Mouse (Mus musculus): ENCODE data around the gene Il12a. TPM values are rescaled to one million over a fixed set of nuclear protein-coding genes. Genes with fewer than 3 reads are reported as not detected.

The Il12a gene
- polyA plus RNA-seq (2012; fragmentation: generic; extraction: Trizol): 0.14 TPM
- long read RNA-seq, experiment 1, partial matches to known transcripts: 0 of 2 reads
- long read RNA-seq, experiment 1, other reads (novel, unspliced or antisense): 1 of 2 reads
- long read RNA-seq, experiment 2: 0 reads

DNA sequence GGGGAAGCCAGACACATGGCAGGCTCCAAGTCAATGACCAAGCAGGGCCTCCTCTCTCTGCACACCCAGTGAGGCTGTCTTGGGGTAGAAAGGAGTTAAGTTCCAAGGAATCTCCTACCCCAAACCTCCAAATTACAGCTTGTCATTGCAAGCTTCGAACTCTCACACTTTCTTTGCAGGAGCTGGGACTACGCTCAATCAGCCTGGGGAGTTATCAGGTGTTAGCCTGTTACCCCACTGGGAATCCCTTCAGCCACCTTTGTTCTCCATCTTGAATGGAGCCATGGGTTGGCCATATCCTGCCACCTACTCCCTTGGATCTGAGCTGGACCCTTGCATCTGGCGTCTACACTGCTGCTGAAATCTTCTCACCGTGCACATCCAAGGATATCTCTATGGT lies at the start of gene Il12a:
Il12a (plus strand) TSS at position 301 of the 400 bp plus-strand sequence.
- Histone ChIP-seq H3K79me3 (ENCODE audit: low read depth) (no peaks in the 10 kb centered on the region), H3ac (ENCODE audit: control insufficient read depth, insufficient read length, low read depth) (no peak within 1 kb of the TSS), H3K4me3 (ENCODE audit: insufficient read depth, poor library complexity, severe bottlenecking) (no peak within 1 kb of the TSS), H3K27me3 (ENCODE audit: control insufficient read depth, insufficient read depth, insufficient read length) (no peaks in the 10 kb centered on the region), H3K79me2 (ENCODE audit: control insufficient read depth, insufficient read depth) (no peaks in the 10 kb centered on the region), H3K36me3 (ENCODE audit: control insufficient read depth, insufficient read depth) (no peaks in the 10 kb centered on the region)
- TF ChIP-seq MYOG (IDR thresholded peaks at IDR 0.05; ENCODE audit: control insufficient read depth, extremely low read depth, insufficient read length): no peak
- TF ChIP-seq USF1 (IDR thresholded peaks at IDR 0.05; ENCODE audit: low read depth): no peak
- no peak for TF ChIP-seq CTCF (IDR thresholded peaks at IDR 0.05; ENCODE audit: control insufficient read depth, insufficient read depth, insufficient read length)
- no peak for TF ChIP-seq MAX (IDR thresholded peaks at IDR 0.05)
- TF ChIP-seq CEBPB (IDR thresholded peaks at IDR 0.05; ENCODE audit: low read depth): no peak
- TF ChIP-seq MYOD1 (IDR thresholded peaks at IDR 0.05; ENCODE audit: control insufficient read depth, insufficient read length, low read depth): no peak
- TF ChIP-seq FOSL1 (IDR thresholded peaks at IDR 0.05; ENCODE audit: insufficient read depth, low read length, poor library complexity, severe bottlenecking): no peak

DNA sequence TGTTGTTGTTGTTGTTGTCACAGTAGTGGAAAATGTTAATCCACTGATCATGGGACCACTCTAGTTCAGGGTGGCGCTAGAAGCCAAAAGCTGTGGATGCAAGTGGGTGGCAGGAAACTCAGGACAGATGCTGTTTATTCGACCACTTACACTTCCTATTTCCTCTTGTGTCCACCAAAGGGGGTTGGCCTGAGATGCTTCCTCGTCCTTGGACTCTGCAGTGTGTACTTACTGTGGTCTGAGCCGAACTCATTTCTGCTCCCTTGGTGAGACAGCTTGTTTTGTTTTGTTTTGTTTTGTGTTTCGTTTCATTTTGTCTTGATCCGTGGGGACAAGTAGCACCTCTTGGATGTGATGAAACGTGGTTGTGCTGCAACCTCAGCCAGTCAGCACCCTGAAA lies 47.5 kb upstream of the Il12a start:
- H3K36me3 ChIP-seq (ENCODE audit: control insufficient read depth, insufficient read depth): no peaks in the 10 kb centered on the region
- no peaks in the 10 kb centered on the region for H3K79me3 ChIP-seq (ENCODE audit: low read depth)
- no peak overlapping the region for H3ac ChIP-seq (ENCODE audit: control insufficient read depth, insufficient read length, low read depth)
- no peak for TF ChIP-seq CEBPB (IDR thresholded peaks at IDR 0.05; ENCODE audit: low read depth)
- no peak for TF ChIP-seq FOSL1 (IDR thresholded peaks at IDR 0.05; ENCODE audit: insufficient read depth, low read length, poor library complexity, severe bottlenecking)
- no peak for TF ChIP-seq MAX (IDR thresholded peaks at IDR 0.05)
- TF ChIP-seq CTCF (IDR thresholded peaks at IDR 0.05; ENCODE audit: control insufficient read depth, insufficient read depth, insufficient read length): no peak
- no peak for TF ChIP-seq USF1 (IDR thresholded peaks at IDR 0.05; ENCODE audit: low read depth)
- no peak for TF ChIP-seq MYOG (IDR thresholded peaks at IDR 0.05; ENCODE audit: control insufficient read depth, extremely low read depth, insufficient read length)
- no peak for TF ChIP-seq MYOD1 (IDR thresholded peaks at IDR 0.05; ENCODE audit: control insufficient read depth, insufficient read length, low read depth)
- no peak overlapping the region for H3K4me3 ChIP-seq (ENCODE audit: insufficient read depth, poor library complexity, severe bottlenecking)
- H3K79me2 ChIP-seq (ENCODE audit: control insufficient read depth, insufficient read depth): no peaks in the 10 kb centered on the region
- H3K27me3 ChIP-seq (ENCODE audit: control insufficient read depth, insufficient read depth, insufficient read length): no peaks in the 10 kb centered on the region

GRCm38 (mm10) chr3:68646387-68647130 lies 43.9 kb upstream of the Il12a start:
- Histone ChIP-seq H3ac (ENCODE audit: control insufficient read depth, insufficient read length, low read depth) (no peak overlapping the region), H3K4me3 (ENCODE audit: insufficient read depth, poor library complexity, severe bottlenecking) (no peak overlapping the region), H3K79me3 (ENCODE audit: low read depth) (no peaks in the 10 kb centered on the region), H3K36me3 (ENCODE audit: control insufficient read depth, insufficient read depth) (no peaks in the 10 kb centered on the region), H3K27me3 (ENCODE audit: control insufficient read depth, insufficient read depth, insufficient read length) (no peaks in the 10 kb centered on the region), H3K79me2 (ENCODE audit: control insufficient read depth, insufficient read depth) (no peaks in the 10 kb centered on the region)
- no peak for TF ChIP-seq MYOD1 (IDR thresholded peaks at IDR 0.05; ENCODE audit: control insufficient read depth, insufficient read length, low read depth)
- TF ChIP-seq MAX (IDR thresholded peaks at IDR 0.05): no peak
- no peak for TF ChIP-seq CEBPB (IDR thresholded peaks at IDR 0.05; ENCODE audit: low read depth)
- TF ChIP-seq MYOG (IDR thresholded peaks at IDR 0.05; ENCODE audit: control insufficient read depth, extremely low read depth, insufficient read length): no peak
- TF ChIP-seq USF1 (IDR thresholded peaks at IDR 0.05; ENCODE audit: low read depth): no peak
- peak; percentile 13 for TF ChIP-seq CTCF (IDR thresholded peaks at IDR 0.05; ENCODE audit: control insufficient read depth, insufficient read depth, insufficient read length)
- no peak for TF ChIP-seq FOSL1 (IDR thresholded peaks at IDR 0.05; ENCODE audit: insufficient read depth, low read length, poor library complexity, severe bottlenecking)

GRCm38 (mm10) chr3:68647282-68647681 lies 43.2 kb upstream of the Il12a start:
- no peak for TF ChIP-seq MYOG (IDR thresholded peaks at IDR 0.05; ENCODE audit: control insufficient read depth, extremely low read depth, insufficient read length)
- TF ChIP-seq USF1 (IDR thresholded peaks at IDR 0.05; ENCODE audit: low read depth): no peak
- no peak for TF ChIP-seq MAX (IDR thresholded peaks at IDR 0.05)
- no peak for TF ChIP-seq MYOD1 (IDR thresholded peaks at IDR 0.05; ENCODE audit: control insufficient read depth, insufficient read length, low read depth)
- no peak for TF ChIP-seq CEBPB (IDR thresholded peaks at IDR 0.05; ENCODE audit: low read depth)
- no peak for TF ChIP-seq CTCF (IDR thresholded peaks at IDR 0.05; ENCODE audit: control insufficient read depth, insufficient read depth, insufficient read length)
- no peak for TF ChIP-seq FOSL1 (IDR thresholded peaks at IDR 0.05; ENCODE audit: insufficient read depth, low read length, poor library complexity, severe bottlenecking)
- H3K27me3 ChIP-seq (ENCODE audit: control insufficient read depth, insufficient read depth, insufficient read length): no peaks in the 10 kb centered on the region
- no peak overlapping the region for H3ac ChIP-seq (ENCODE audit: control insufficient read depth, insufficient read length, low read depth)
- H3K4me3 ChIP-seq (ENCODE audit: insufficient read depth, poor library complexity, severe bottlenecking): no peak overlapping the region
- H3K36me3 ChIP-seq (ENCODE audit: control insufficient read depth, insufficient read depth): no peaks in the 10 kb centered on the region
- no peaks in the 10 kb centered on the region for H3K79me2 ChIP-seq (ENCODE audit: control insufficient read depth, insufficient read depth)
- no peaks in the 10 kb centered on the region for H3K79me3 ChIP-seq (ENCODE audit: low read depth)

DNA sequence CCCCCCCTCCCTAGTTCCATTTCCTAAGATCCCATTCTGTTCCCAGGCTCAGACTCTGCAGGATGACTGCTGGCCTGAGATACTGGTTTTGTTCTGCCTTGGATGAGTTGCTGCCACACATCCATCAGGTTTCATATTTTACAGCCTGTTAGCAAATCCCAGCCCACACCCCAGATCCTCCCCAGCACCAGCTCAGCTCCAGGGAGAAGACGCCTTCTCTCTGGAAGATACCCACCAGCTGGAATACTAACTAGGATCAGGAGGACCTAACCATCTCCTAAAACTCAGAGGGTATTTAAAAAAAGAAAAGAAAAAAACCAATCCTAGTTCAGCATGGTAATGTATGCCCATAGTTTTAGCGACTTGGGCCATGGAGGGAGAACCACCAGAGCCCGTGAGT lies 40.2 kb upstream of the Il12a start:
- Histone ChIP-seq H3K27me3 (ENCODE audit: control insufficient read depth, insufficient read depth, insufficient read length) (no peaks in the 10 kb centered on the region), H3ac (ENCODE audit: control insufficient read depth, insufficient read length, low read depth) (no peak overlapping the region), H3K79me3 (ENCODE audit: low read depth) (no peaks in the 10 kb centered on the region), H3K4me3 (ENCODE audit: insufficient read depth, poor library complexity, severe bottlenecking) (no peak overlapping the region), H3K79me2 (ENCODE audit: control insufficient read depth, insufficient read depth) (no peaks in the 10 kb centered on the region), H3K36me3 (ENCODE audit: control insufficient read depth, insufficient read depth) (no peaks in the 10 kb centered on the region)
- TF ChIP-seq USF1 (IDR thresholded peaks at IDR 0.05; ENCODE audit: low read depth) (no peak), CTCF (IDR thresholded peaks at IDR 0.05; ENCODE audit: control insufficient read depth, insufficient read depth, insufficient read length) (no peak), MYOD1 (IDR thresholded peaks at IDR 0.05; ENCODE audit: control insufficient read depth, insufficient read length, low read depth) (no peak), FOSL1 (IDR thresholded peaks at IDR 0.05; ENCODE audit: insufficient read depth, low read length, poor library complexity, severe bottlenecking) (no peak), MAX (IDR thresholded peaks at IDR 0.05) (no peak), MYOG (IDR thresholded peaks at IDR 0.05; ENCODE audit: control insufficient read depth, extremely low read depth, insufficient read length) (no peak), CEBPB (IDR thresholded peaks at IDR 0.05; ENCODE audit: low read depth) (no peak)

Data from C2C12 (cell line).